In the genomic region with DNA sequence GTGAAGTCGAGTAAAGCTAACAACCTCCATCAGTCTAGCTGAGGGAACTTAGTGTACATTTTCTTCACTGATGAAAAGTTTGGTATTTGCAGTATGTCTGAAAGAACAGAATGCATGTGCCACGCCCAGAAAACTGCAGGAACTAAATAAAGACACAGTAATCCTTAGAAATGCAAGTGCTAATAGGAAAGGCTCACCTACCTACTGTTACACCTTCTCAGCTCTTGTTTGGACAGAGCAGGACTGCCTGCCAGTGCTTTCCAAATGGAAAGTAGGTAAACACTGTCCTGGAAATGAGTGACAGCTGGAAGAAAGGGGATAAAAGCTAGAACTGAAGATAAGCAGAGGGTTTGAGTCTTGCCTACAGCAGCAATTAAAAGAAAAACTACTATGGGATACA, we compare ENCODE assay signal across 10 mouse cellular contexts. TPM values are rescaled to one million over a fixed set of nuclear protein-coding genes. Genes with fewer than 3 reads are reported as not detected.
DNase-seq lines count a peak whose midpoint lies in the region; ATAC-seq lines count a peak whose summit lies in the region.
"Had no signal": no experiment of that assay in that cellular context is flagged by ENCODE, and none has a peak within 500 bp of the region (broad histone marks: within the 10 kb centered on the region; RNA-seq: fewer than 3 reads in every experiment).

No protein-coding gene starts in this region.

- 64% methylated on average over 2 of the region's 2 CpGs for WGBS in heart, embryonic 11.5 days (ENCODE audit: insufficient replicate concordance)
- 58% methylated on average over 2 of the region's 2 CpGs for WGBS in lung, embryonic 15.5 days
- WGBS in liver, embryonic 15.5 days (ENCODE audit: insufficient replicate concordance) = 50% methylated on average over 2 of the region's 2 CpGs
- 61% methylated on average over 2 of the region's 2 CpGs for WGBS in stomach, embryonic 14.5 days

- peaks cover 18% of the 10 kb centered on the region for H3K4me1 ChIP-seq in heart, embryonic 11.5 days (ENCODE audit: control insufficient read depth, insufficient read depth, low read length)
- H3K4me1 ChIP-seq in lung, embryonic 15.5 days = peaks cover 36% of the 10 kb centered on the region
- peaks cover 27% of the 10 kb centered on the region for H3K4me1 ChIP-seq in liver, embryonic 15.5 days (replicated peaks)
- peaks cover 14% of the 10 kb centered on the region; the same call in 1 of the 2 replicates for H3K4me1 ChIP-seq in stomach, embryonic 14.5 days (ENCODE audit: control insufficient read depth, insufficient read depth, low read length)

- no peak for ATAC-seq in heart, embryonic 11.5 days (replicated peaks; ENCODE audit: insufficient number of reproducible peaks, low FRiP score, low TSS enrichment)
- no peak for ATAC-seq in lung, embryonic 15.5 days (ENCODE audit: borderline replicate concordance, extremely low read depth, low FRiP score, low TSS enrichment)
- ATAC-seq in liver, embryonic 15.5 days (ENCODE audit: insufficient read depth) = no peak
- peak; percentile 50 for ATAC-seq in stomach, embryonic 14.5 days (ENCODE audit: insufficient number of reproducible peaks, insufficient read depth, low FRiP score, low read depth)
- ATAC-seq in activated CD4-positive, CD25-positive, alpha-beta regulatory T cell, adult 4 months = no peak

- no peak overlapping the region for H3K27ac ChIP-seq in heart, embryonic 11.5 days (ENCODE audit: low read depth, low read length)
- H3K27ac ChIP-seq in lung, embryonic 15.5 days = peak overlapping the region; percentile 55
- H3K27ac ChIP-seq in liver, embryonic 15.5 days (replicated peaks) = no peak overlapping the region
- no peak overlapping the region; the same call in 1 of the 2 replicates for H3K27ac ChIP-seq in stomach, embryonic 14.5 days (ENCODE audit: low read length)

- H3K27me3 ChIP-seq in heart, embryonic 11.5 days (ENCODE audit: control insufficient read depth, insufficient read depth, low read length) = no peaks in the 10 kb centered on the region
- no peaks in the 10 kb centered on the region for H3K27me3 ChIP-seq in lung, embryonic 15.5 days
- H3K27me3 ChIP-seq in liver, embryonic 15.5 days = no peaks in the 10 kb centered on the region
- H3K27me3 ChIP-seq in stomach, embryonic 14.5 days (ENCODE audit: control insufficient read depth, insufficient read depth, low read length) = no peaks in the 10 kb centered on the region

- no peak for DNase-seq in heart, postnatal 36 days
- DNase-seq in lung, postnatal 4 days = no peak
- DNase-seq in cerebellum, postnatal 25 days = no peak
- DNase-seq: B cell, adult 2 months; cerebellum, adult 8-10 months had no signal

- no peak overlapping the region for H3K9ac ChIP-seq in heart, embryonic 11.5 days (ENCODE audit: low read depth, low read length)
- H3K9ac ChIP-seq in lung, embryonic 15.5 days = no peak overlapping the region
- no peak overlapping the region for H3K9ac ChIP-seq in liver, embryonic 15.5 days
- H3K9ac ChIP-seq in stomach, embryonic 14.5 days (replicated peaks; ENCODE audit: low read depth, low read length) = no peak overlapping the region

- no peak overlapping the region for H3K4me3 ChIP-seq in heart, embryonic 11.5 days (ENCODE audit: low read depth, low read length)
- H3K4me3 ChIP-seq in lung, embryonic 15.5 days = peak overlapping the region; percentile 16; the same call in 1 of the 2 replicates
- H3K4me3 ChIP-seq in liver, embryonic 15.5 days (replicated peaks) = no peak overlapping the region
- H3K4me3 ChIP-seq in stomach, embryonic 14.5 days (ENCODE audit: low read depth, low read length) = no peak overlapping the region; the same call in 1 of the 2 replicates

- no peaks in the 10 kb centered on the region for H3K36me3 ChIP-seq in heart, embryonic 11.5 days (ENCODE audit: control insufficient read depth, insufficient read depth, low read length)
- H3K36me3 ChIP-seq in lung, embryonic 15.5 days = no peaks in the 10 kb centered on the region
- H3K36me3 ChIP-seq in liver, embryonic 15.5 days (replicated peaks) = no peaks in the 10 kb centered on the region
- H3K36me3 ChIP-seq in stomach, embryonic 14.5 days (ENCODE audit: control insufficient read depth, insufficient read depth, low read length) = no peaks in the 10 kb centered on the region

- intact Hi-C loops in heart, postnatal 36 days (cut with DNase I) = loop anchor here (10.0 kb wide), 1 partner anchor 1811 kb away; no protein-coding TSS in a partner anchor

- H3K9me3 ChIP-seq in heart, embryonic 11.5 days (replicated peaks; ENCODE audit: control insufficient read depth, low read length) = no peaks in the 10 kb centered on the region
- H3K9me3 ChIP-seq in lung, embryonic 15.5 days = no peaks in the 10 kb centered on the region
- H3K9me3 ChIP-seq in liver, embryonic 15.5 days (replicated peaks) = no peaks in the 10 kb centered on the region
- no peaks in the 10 kb centered on the region for H3K9me3 ChIP-seq in stomach, embryonic 14.5 days (ENCODE audit: control insufficient read depth, low read depth, low read length)

- H3K4me2 ChIP-seq in heart, embryonic 11.5 days = peak overlapping the region; percentile 40; the same call in 1 of the 2 replicates
- peak overlapping the region; percentile 62 for H3K4me2 ChIP-seq in lung, embryonic 15.5 days
- H3K4me2 ChIP-seq in liver, embryonic 15.5 days = peak overlapping the region; percentile 44
- H3K4me2 ChIP-seq in stomach, embryonic 14.5 days (replicated peaks; ENCODE audit: low read depth, low read length) = peak overlapping the region; percentile 53

RNA-seq across cellular contexts. Expression of a gene that starts 1.9 kb away (rescaled TPM):
- polyA plus RNA-seq in heart, embryonic 11.5 days (2014; fragmentation: Nextera tagmentation; extraction: Ambion mirVana) = 91.5 and 96.2 TPM in 2 replicates
- total RNA-seq in heart, postnatal 36 days (2021) = 10 to 100 TPM; 15.1 to 17.8 TPM
- polyA plus RNA-seq in lung, embryonic 15.5 days (2015; fragmentation: Nextera tagmentation; extraction: Ambion mirVana) = 94.0 and 98.0 TPM in 2 replicates
- polyA plus RNA-seq in liver, embryonic 15.5 days (2015; fragmentation: Nextera tagmentation; extraction: Ambion mirVana) = 22.4 and 25.5 TPM in 2 replicates
- 115 and 116 TPM in 2 replicates for polyA plus RNA-seq in stomach, embryonic 14.5 days (2014; fragmentation: Nextera tagmentation; extraction: Ambion mirVana)
- 10 to 100 TPM; 59.4 to 61.0 TPM for polyA plus RNA-seq in activated CD4-positive, CD25-positive, alpha-beta regulatory T cell, adult 4 months (2017; shearing (Covaris generic))
